Mouse (Mus musculus) E14TG2a.4 (cell line): ENCODE data around the gene Prss48.

Experiments used
- H3K27me3 ChIP-seq: 2 replicates; pipeline ENCODE4 v1.6.1; 2014; ENCODE audit warnings: low read length, control low read depth; ENCODE audit not compliant: insufficient read depth
- H3K36me3 ChIP-seq: 2 replicates; pipeline ENCODE4 v1.6.1; 2014; ENCODE audit warnings: low read length, control low read depth; ENCODE audit not compliant: insufficient read depth
- H3K4me1 ChIP-seq: replicated peaks from 2 replicates; pipeline ENCODE4 v1.6.1; 2014; ENCODE audit warnings: low read depth, low read length, control low read depth
- H3K4me3 ChIP-seq: replicated peaks from 2 replicates; pipeline ENCODE4 v1.5.1; 2014; ENCODE audit warnings: mild to moderate bottlenecking, low read length
- H3K9me3 ChIP-seq: 2 replicates; pipeline ENCODE4 v1.6.1; 2014; ENCODE audit warnings: low read length, control low read depth
- CTCF ChIP-seq: conservative IDR thresholded peaks from 2 replicates; pipeline ENCODE4 v1.5.1; 2014; ENCODE audit warnings: low read length
- NANOG ChIP-seq: IDR thresholded peaks from 2 replicates; pipeline ENCODE4 v1.6.1; 2014; ENCODE audit warnings: borderline replicate concordance, low read length, mixed read lengths
- POU5F1 ChIP-seq: IDR thresholded peaks from 2 replicates; pipeline ENCODE4 v1.6.1; 2014; ENCODE audit warnings: low read length, borderline replicate concordance

Prss48 gene

GRCm38 (mm10) chr3:86013837-86014236, 11.5 kb upstream of the Prss48 start:
- Histone ChIP-seq H3K9me3 (peaks cover 2% of the 10 kb centered on the region), H3K27me3 (no peaks in the 10 kb centered on the region), H3K4me3 (peak overlapping the region; percentile 17; the same call in 1 of the 2 replicates), H3K4me1 (peaks cover 52% of the 10 kb centered on the region), H3K36me3 (peaks cover under 1% of the 10 kb centered on the region)
- TF ChIP-seq CTCF (no peak), POU5F1 (no peak), NANOG (no peak)

- peaks cover 19% of the 10 kb centered on the region for H3K9me3 ChIP-seq
- H3K4me1 ChIP-seq: peaks cover 62% of the 10 kb centered on the region
- TF ChIP-seq POU5F1: no peak
- peak overlapping the region; percentile 46; the same call in 1 of the 2 replicates for H3K4me3 ChIP-seq
- H3K36me3 ChIP-seq: peaks cover 21% of the 10 kb centered on the region
- no peaks in the 10 kb centered on the region for H3K27me3 ChIP-seq
These were observed 9.5 kb upstream of the Prss48 start for GRCm38 (mm10) chr3:86011833-86012232.

DNA sequence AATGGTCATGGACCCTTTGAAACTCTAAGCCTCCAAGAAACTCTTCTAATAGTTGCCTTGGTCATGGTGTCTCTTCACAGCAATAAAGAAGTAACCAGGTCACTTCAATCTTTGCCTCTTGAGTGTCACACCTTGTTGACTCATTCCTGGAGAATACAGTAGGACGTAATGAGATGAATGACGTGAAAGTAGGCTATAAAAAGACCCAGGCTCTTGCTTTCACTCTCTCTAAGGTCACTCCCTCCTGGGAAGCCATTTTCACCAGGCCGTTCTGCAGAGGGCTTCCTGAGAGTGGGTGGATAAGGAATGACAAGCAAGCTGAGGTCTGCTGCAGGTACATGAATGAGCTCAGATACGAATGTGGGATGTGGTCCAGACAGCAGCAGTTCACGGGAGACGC, 9.1 kb upstream of the Prss48 start:
- TF ChIP-seq NANOG (no peak), CTCF (no peak), POU5F1 (no peak)
- Histone ChIP-seq H3K4me3 (peak overlapping the region; percentile 46), H3K4me1 (peaks cover 62% of the 10 kb centered on the region), H3K27me3 (no peaks in the 10 kb centered on the region), H3K9me3 (peaks cover 21% of the 10 kb centered on the region), H3K36me3 (peaks cover 22% of the 10 kb centered on the region)

DNA sequence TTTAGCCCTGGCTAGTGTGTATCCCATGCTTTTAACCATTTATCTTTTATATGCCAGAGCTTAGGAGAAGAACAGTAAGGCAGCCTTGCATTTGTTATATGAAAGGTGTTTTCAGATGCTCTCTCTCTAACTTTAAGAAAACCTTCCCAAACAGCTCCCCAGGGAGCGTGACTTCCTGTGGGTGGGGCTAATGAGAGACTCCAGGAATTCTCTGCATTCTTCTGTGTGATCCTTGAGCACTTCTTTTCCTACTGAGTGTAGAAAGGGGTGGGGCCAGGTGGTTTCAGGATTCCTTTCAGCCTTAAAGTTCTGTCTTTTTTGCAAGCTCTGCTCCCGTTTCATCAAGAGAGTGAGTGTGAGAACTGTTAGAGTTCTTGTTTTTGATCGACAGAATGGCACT, 8.3 kb upstream of the Prss48 start:
- Histone ChIP-seq H3K4me3 (peak overlapping the region; percentile 46), H3K27me3 (no peaks in the 10 kb centered on the region), H3K36me3 (peaks cover 27% of the 10 kb centered on the region), H3K9me3 (peaks cover 27% of the 10 kb centered on the region), H3K4me1 (peaks cover 62% of the 10 kb centered on the region)
- TF ChIP-seq NANOG: no peak
- TF ChIP-seq POU5F1: no peak
- TF ChIP-seq CTCF: no peak

DNA sequence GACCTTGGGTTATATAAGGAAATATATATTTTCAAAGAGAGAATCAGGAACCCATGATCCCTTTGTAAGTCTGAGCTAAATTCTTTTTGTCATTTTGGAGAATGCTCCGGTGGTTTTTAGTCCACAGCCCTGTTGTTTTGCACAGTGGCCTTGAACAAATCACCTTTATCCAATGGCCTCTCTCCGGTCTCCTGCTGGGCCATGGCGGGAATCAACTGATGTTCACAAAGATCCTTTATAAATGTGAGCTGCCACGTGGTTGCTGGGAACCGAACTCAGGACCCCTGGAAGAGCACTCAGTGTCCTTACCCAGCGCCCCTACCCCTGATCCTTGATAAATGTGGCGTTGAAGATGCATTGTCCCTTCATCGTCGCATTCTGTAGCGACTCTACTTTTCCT, 2.5 kb upstream of the Prss48 start:
- Histone ChIP-seq H3K4me3 (no peak overlapping the region), H3K9me3 (peaks cover 27% of the 10 kb centered on the region), H3K27me3 (no peaks in the 10 kb centered on the region), H3K4me1 (peaks cover 52% of the 10 kb centered on the region), H3K36me3 (peaks cover 30% of the 10 kb centered on the region)
- TF ChIP-seq NANOG (peak; percentile 71; the same call in 1 of the 2 replicates), POU5F1 (no peak), CTCF (no peak)

- Histone ChIP-seq H3K4me3 (peak overlapping the region; percentile 2; the same call in 1 of the 2 replicates), H3K4me1 (peaks cover 52% of the 10 kb centered on the region), H3K27me3 (no peaks in the 10 kb centered on the region), H3K9me3 (peaks cover 16% of the 10 kb centered on the region), H3K36me3 (peaks cover 20% of the 10 kb centered on the region)
- TF ChIP-seq POU5F1: no peak
- no peak for TF ChIP-seq NANOG
- TF ChIP-seq CTCF: no peak
These were observed 649 bp upstream of the Prss48 start for GRCm38 (mm10) chr3:86002940-86003339.

DNA sequence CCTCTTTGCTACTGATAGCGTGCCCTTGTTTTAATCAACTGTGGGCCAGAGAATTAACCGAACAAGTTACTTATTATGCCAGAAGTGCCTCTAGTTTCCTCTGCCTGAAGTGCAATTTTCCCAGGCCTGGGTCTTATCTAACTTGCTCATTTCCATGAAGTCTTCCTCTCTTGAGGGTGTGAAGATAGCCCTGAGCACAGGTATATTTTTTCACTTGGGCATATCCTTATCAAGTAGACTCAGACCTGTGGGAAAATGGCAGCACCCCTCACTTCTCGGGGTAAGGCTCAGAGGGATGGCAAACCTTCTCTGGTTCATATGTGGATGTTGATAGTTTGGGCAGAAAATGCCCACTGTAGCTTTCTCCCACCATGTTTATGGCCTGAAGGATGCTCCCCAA, 1.0 kb downstream of the Prss48 start:
- Histone ChIP-seq H3K27me3 (no peaks in the 10 kb centered on the region), H3K4me1 (peaks cover 52% of the 10 kb centered on the region), H3K4me3 (no peak overlapping the region), H3K9me3 (peaks cover 6% of the 10 kb centered on the region), H3K36me3 (peaks cover 8% of the 10 kb centered on the region)
- no peak for TF ChIP-seq NANOG
- no peak for TF ChIP-seq CTCF
- no peak for TF ChIP-seq POU5F1

GRCm38 (mm10) chr3:85994645-85995044, 7.6 kb downstream of the Prss48 start:
- Histone ChIP-seq H3K27me3 (no peaks in the 10 kb centered on the region), H3K9me3 (no peaks in the 10 kb centered on the region), H3K36me3 (no peaks in the 10 kb centered on the region), H3K4me1 (peaks cover 59% of the 10 kb centered on the region), H3K4me3 (no peak overlapping the region)
- no peak for TF ChIP-seq CTCF
- no peak for TF ChIP-seq NANOG
- no peak for TF ChIP-seq POU5F1

GRCm38 (mm10) chr3:85993744-85994143, 8.5 kb downstream of the Prss48 start:
- Histone ChIP-seq H3K4me3 (peak overlapping the region; percentile 30), H3K9me3 (no peaks in the 10 kb centered on the region), H3K27me3 (no peaks in the 10 kb centered on the region), H3K36me3 (no peaks in the 10 kb centered on the region), H3K4me1 (peaks cover 55% of the 10 kb centered on the region)
- TF ChIP-seq NANOG (no peak), CTCF (no peak), POU5F1 (no peak)
